Mouse (Mus musculus): ENCODE measurements around the gene Otop2.

The Otop2 gene

DNA sequence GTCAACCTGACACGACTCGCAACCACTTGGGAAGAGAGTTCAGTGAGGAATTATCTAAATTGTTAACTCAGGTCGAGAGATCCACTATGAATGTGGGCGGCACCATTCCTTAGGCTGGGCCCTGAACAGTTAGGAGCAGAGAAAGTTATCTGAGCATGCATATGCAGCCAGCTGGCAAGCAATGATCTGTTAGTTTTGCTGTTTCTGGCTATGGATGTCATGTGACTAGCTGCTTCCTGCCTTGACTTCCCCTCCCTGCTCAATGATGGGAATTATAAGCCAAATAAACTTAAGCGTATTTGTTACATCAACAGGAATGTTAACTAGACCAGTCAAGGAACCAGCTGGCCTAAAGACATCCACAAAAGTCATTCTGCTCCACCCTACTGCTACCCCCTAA is 46.4 kb downstream of the Otop2 start:
- DNase-seq, result no peak

DNA sequence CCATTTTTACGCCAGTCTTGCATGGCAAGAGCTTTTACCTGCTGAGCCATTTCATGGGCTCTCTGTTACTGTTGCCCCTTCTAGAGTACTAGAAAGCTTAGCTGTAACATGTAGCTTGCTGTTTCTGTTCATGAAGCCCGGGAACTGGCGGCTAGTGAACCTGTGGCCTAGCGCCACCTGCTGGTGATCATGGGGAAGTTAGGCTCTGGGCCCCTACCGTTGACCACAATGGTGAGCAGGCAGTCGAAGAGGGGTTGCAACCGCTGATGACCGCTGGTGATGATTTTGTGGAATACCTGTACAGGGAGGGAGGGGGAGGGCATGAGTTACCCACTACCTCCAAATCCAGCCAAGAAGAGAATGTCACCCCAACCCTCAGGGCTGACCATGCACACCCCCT is 47.2 kb downstream of the Otop2 start:
- peak; percentile 66 for DNase-seq

DNA sequence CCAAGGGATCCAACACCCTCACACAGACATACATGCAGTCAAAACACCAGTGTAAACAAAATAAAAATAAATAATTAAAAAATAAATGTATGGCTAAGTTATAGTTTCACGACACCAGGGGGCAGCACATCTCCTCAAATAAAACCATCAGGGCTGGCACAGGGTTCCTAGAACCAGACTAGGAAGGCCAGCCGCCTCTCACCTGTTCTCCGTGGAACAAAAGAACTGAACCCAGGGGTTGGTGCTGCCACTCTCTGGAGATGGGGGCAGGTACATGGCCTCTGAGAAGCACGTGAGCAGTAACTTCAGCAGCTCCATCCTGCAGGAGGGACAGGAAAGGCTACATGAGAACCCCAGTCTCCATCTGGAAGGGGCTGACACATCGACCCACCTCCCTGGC is 51.5 kb downstream of the Otop2 start:
- DNase-seq, result peak; percentile 82

DNA sequence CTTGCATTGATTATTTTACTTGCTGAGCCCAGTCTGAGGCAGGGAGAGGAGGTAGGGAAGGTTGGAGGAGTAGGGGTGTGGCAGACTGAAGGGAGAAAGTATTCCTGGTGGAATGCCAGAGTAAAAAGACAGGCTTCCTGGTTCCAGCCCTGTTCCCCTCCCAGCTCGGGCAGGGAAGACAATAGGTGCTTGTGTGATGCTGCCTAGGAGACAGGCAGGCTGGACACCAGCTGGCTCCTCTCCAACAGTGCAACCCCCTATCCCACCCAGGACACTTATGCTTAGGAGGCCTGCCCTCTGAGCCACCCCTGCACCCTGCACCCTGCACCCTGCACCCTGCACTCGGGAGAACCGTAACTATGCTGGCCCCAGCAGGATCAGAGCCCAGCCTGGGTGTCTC is 52.3 kb downstream of the Otop2 start:
- DNase-seq, result no peak

DNA sequence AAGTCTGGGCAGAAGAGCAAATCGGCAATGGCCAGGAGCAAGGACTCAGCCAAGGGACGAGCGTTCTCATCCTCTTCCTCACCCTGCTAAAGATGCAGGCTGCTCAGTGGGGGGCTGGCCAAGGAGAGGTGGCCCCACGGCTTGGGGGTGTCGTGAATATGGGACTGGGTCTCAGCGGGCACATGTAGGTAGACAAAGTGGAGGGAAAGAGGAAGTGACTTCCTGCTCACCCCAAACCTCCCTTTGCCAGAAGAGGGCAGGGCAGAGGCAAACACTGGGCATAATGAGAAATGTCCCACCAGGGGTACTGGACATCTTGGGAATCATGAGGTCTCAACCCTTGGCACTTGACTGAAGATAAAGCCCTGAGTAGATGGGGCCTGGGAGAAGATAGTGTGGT is 52.8 kb downstream of the Otop2 start:
- DNase-seq, result no peak

DNA sequence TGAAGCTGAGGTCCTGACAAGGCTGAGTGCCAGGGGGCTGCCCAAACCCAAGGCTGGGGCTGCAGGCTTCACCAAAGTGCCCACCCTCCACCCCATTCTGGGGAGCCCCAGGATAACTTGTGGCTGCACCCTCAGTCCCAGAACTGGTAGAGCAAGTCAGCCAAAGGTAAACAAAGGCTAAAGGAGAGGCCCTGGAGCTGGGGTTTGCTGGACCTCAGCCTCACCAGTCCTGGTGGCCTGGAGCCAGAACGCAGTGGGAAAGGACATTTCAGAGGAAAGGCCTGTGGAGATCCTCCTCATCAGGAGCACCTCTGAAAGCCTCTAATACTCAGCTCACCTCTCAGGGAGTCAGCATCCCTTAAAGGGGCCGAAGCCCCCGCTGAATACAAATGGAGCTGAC is 57.2 kb downstream of the Otop2 start:
- DNase-seq, result no peak

DNA sequence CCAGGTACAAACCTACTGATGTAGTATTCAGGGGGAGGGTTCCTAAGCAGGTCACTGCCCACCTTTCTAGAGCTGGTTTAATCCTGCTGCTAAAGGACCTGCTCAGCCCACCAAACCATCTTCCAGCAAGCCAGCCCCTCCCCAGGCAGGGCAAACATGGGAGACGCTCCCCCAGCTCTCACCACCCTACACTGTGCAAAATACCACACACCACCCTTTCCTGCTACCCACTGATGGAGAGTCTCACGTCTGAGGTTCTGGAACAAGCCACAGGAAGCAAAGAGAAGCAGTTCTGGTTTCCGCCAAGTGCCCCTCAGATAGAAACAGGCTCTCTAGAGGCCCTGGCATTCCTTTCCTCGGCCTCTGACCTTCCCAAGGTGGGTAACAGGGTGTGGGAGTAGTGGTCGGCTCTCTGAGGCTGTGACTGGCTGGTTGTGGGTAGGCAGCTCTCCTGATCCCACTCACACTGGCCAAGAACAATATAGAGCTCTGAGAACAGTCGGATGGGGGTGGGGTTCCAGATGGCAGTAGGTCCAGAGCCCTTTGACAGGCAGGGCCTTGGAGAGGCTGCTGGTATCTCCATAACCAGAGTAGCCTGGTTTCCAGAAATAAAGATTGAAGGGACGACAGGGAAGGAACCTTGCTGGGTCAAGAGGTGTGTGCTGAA is 59.2 kb downstream of the Otop2 start:
- DNase-seq, result peak; percentile 72

DNA sequence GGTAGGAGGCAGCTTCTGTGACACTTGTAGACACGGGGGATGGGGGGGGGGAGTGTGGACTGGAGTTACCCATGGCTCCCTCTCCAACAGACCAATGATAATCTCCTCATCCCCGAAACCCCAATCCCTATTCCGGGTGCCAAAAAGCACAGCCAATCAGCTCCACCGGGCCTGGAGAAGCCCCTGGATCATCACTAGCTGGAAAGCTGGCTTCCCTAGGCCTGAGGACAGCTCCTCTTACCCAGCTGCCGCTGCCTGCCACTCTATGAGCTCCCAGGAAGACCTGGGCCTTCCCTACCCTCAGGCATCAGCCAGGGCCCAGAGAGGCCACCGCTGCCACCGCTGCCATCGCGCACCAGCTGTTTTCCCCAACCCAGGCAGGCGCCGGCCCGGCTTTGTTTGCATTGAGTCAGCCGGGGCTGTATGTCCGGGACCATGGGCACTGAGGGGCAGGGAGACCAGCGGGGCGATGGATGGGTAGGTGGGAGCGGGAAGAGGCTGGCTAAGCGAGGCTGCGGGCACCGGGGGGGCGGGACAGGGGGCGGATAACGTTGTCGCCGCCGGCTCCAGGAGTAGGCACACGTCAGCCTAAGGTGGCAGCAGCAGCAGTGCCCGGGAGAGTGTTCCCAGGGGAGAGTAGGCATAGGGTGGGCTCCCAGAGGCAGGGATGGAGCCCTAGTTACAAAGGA is 59.9 kb downstream of the Otop2 start:
- peak; percentile 84 for DNase-seq

DNA sequence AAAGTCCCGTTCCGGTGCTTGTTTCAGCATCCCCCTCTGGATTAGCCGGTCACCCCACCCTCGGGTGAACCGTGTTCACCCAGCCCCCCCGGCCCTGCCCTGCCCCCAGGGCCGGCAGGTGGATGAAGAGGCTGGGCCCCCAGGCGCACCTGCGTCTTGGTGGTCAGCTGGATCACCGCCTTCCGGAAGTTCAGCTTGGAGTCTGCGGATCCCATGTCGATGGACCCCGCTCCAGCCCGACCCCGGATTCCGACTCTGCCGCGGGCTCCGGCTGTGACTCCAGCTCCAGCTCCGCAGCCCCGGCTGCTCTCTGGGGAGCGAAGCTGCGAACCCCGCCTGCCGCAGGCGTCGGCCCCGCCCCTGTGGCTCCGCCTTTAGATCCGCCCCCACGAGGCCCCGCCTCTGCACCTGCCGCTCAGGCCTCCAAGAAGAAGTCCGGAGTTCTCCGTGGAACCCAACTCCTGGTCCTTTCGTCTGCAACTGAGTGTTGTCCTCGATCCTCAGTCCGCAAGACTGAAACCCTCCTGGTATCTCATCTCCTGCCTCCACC is 60.5 kb downstream of the Otop2 start, which contains the start of gene Hid1:
TSS of gene Hid1 (minus strand) at position 362 of the 550 bp plus-strand sequence.
- DNase-seq, result peak; percentile 93

DNA sequence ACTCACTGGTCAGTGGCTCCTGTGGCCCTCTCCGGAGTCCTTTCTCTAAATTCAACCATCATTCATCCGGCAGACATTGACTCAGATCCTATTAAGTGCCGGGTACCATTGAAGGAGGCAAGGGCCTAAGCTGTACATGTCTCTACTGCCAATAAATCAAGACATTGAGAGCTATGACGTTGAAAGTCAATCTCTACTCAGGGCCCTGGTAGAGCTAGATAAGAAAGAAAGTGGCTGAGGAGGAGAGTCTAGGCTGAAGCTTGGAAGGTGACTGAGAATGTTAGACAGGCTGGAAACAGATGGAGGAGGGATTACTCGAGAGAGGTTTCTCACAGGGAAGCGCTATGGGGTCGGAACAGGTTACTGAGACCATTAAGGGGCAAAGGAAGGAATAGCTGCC is 63.4 kb downstream of the Otop2 start:
- DNase-seq, result no peak

DNA sequence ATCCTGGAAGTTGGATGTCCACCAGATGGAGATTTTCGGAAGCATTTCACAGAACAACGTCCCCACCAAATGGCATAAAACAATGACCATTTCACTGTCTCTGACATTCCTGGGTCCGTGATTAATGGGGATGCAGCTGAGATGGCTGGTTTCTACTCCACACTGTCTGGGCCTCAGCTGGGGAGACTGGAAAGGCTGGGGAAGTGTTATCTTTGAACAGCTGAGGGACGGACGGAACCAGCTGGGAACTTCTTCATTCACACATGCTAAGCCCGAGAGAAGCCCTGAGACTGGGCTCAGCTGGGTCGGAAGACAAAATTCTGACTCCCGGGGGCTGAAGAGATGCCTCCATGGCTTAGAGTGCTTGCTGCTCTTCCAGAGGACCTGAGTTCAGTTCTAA is 64.4 kb downstream of the Otop2 start:
- DNase-seq, result no peak

DNA sequence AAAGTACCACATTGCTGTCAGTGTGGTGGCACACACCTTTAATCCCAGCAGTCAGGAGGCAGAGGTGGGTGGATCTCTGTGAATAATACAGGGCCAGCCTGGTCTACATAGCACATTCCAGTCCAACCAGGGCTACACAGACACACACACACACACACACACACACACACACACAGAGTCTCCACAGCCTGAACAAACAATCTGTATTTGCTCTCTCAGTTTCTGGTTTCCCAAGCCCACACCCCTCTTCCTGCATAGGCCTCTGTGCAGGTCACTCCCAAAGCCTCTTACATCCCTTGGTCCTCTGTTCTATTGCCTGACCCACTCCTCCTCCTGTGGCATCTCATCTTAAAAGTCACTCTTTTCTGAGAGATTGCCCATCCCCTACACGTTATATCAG is 65.1 kb downstream of the Otop2 start:
- no peak for DNase-seq

DNA sequence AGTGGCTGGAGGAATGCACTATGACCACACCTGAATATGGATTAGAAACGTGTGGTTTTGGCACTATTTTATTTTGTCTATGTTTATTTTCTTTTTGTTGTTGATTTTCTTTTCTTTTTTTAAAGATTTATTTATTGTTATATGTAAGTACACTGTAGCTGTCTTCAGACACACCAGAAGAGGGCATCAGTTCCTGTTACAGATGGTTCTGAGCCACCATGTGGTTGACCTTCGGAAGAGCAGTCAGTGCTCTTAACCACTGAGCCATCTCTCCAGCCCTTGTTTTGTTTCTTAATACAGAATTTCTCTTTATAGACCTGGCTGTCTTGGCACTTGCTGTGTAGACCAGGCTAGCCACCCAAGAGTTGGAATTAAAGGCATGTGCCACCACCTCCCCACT is 65.8 kb downstream of the Otop2 start:
- no peak for DNase-seq

DNA sequence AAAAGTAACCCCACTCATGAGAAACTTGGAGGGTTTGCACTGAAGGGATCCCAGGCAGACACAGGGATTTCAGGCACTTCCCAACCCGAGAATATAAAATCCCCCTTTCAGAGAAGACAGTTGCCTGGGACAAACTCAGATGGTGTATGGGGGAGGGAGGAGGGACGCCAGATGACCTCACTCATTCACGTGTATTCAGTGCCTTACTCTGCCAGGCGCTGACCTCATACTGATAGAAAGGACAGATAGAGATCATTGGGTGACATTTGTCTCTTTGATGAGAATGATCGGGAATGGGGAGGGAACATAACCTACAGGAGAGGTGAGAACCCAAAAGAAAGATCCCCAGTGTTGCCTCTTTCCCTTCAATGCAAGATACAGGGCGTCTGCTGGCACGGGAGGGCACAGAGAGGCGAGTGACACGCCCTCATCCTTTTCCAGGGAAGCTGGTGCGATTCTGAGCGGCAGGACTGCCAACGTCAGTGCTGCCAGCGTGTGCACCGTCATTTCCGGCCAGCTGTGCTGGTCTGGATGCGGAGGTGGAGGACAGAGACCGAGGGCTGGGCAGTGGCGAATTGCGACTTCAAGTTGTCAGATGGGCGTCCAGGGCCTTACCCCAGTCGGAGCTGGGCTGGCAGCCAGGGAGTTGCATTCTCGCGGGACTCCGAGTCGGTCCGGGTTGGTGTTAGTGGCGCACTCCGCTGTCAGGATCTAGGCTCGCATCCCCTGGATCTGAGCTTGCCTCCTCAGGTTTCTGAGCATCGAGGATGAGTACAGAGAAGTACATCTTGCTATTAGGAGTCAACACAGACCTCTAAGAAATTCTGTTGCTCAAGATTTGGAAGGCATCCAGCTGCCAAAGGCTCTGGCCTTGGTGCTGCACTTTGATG is 67.1 kb downstream of the Otop2 start:
- peak; percentile 86 for DNase-seq

DNA sequence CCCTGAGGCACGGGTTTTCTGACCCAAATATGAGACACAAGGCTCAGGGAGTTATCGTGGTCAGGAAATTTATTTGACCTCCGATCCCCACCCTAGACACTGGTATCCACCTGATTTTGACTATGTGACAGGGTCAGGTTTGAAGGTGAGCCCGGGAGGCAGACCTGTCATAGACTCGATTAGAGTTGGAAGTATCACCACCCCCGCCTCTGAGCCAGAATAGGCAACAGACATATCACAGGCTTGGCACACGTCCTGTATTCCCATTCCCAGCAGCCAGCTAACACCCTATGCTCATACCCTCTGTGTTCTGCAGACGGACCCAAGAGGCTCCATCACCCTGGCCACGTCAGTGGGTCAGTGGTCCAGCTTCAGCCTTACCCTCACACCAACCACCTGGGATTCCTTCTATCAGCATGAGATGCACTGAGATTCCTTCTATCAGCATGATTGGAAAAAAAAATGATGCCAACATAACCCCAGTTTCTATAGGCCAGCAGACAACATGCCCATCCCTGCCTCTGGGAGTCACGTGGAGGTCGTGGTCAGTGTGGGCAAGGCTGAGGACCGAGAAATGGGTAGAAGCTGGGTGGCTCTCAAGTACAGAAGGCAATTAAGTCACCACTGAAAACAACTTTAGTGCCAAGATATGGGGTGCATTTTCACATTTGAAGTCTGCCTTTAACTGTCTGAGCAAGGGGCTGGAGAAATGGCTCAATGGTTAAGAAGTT is 67.9 kb downstream of the Otop2 start:
- peak; percentile 69 for DNase-seq

DNA sequence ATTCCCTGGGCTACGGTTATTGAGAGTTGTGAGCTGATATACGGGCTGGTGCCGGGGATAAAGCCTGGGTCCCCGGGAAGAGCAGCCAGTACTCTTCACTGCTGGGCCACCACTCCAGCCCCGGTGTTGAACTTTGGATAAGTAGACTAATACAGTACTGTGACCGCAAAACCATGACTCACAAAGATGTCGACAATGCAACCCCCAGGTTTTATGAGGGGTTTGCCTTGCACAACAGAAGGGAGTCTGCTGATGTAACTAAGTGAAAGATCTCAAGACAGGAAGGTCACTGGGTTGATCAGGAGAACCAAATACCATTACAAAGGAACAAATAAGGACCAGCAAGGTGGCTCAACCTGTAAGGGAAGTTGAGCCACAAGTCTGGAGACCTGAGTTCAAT is 69.8 kb downstream of the Otop2 start:
- DNase-seq, result no peak

DNA sequence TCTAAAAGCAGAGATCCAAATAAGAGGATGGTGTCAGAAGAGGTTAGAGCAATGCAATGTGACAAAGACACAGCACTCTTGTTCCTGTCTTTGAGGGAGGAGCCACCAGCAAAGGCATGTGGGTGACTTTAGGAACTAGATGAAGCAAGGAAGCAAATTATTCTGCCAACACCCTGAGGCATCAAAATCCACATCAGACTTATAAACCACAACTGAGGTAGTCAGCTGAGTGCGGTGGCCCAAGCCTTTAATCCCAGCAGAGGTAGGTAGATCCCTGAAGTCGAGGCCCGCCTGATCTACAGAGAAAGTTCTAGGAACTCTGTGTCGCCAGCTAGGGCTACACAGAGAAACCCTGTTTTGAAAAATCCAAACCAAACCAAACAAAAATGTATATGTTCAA is 70.3 kb downstream of the Otop2 start:
- DNase-seq, result no peak

DNA sequence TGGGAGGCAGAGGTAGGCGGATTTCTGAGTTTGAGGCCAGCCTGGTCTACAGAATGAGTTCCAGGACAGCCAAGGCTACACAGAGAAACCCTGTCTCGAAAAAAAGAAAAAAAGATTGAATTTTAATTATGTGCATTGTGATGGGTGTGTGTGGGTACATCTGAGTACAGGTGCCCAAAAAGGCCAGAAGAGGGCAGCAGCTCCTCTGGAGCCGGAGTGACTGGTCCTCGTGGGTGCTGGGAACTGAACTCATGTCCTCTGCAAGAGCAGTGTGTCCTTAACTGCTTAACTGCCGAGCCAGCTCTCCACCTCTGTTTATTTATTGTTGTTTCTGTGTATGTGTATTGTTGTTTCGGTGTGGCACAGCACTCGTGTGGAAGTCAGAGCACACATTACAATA is 70.9 kb downstream of the Otop2 start:
- DNase-seq, result no peak

DNA sequence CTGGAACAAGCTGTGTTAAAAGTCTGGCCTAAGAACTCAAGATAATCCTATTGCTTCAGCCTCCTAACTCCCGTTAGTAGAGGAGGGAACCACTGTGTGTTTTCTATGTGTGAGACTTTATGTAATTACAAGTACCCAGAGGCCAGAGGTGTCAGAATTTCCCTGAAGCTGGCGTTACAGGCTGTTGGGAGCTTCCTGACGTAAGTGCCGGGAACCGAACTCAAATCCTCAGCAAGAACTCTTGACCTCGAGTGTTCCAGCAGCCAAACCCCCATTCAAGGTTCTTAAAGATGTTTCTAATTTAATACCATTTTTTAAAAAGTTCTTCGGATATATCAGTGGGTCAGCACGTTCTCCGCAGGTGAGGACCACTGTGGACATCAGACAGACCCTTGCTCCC is 74.3 kb downstream of the Otop2 start:
- DNase-seq, result no peak
